Mouse (Mus musculus): ENCODE results near the gene Plekha1.

- TF ChIP-seq POLR2A (IDR thresholded peaks at IDR 0.05; ENCODE audit: extremely low read depth, insufficient read depth, low read length) (peak; percentile 71), CTCF (IDR thresholded peaks at IDR 0.05; ENCODE audit: extremely low read depth, insufficient read depth, low read length) (no peak)
These were observed at the start of gene Plekha1 for GRCm38 (mm10) chr7:130865613-130866591.
